Mouse (Mus musculus): ENCODE results near the gene Syt17. TPM values are rescaled to one million over a fixed set of nuclear protein-coding genes. Genes with fewer than 3 reads are reported as not detected.
A peak's percentile ranks its signal among the peaks of the same experiment; 100 is the strongest.

Syt17 gene
- total RNA-seq (2022) = 10 to 100 TPM; 35.8 to 48.1 (median 41.5) TPM

DNA sequence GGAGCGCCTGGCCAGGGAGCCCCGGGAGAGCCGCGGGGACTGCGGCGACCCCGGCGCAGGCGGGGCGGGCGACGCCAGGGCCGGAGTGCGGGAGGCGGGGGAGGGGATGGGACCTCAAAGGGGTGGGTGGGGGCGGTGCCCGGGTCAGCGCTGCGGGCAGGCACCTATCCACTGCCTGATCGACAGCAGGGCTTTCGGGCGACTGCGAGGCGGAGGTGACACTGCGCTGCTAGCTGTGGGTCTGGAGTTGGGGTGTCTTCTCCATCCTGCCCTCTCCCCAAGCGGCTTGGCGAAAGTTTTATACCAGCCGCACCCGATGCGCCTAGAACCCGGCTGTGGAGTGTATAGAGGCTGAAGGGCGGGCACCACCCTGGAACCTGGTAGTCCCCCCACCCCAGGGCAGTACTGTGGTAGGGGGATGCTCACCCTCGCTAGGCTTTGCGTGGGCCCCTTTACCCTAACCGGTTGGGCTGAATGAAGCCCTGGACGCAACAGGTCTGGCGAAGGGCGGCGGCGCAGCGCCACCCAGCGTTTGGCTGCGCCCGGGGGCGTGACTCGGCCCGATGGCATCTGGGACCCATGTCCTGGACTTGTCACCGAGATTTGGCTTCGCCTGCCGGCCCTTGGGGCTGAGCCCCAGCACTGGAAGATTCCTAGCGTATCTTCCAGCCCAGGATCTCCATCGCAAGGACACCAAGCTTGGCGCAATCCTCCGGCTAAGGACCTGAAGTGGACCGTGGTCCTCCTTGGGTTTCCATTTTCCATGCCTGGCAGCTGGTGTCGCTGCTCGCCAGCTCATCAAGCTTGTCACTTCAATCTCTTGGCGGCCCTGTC, at the start of gene Syt17:
TSS of gene Syt17 (minus strand) at position 89 of the 834 bp plus-strand sequence.
- DNase-seq (ENCODE audit: low spot score in 2 of 2) = peak in 1 of 2 experiments; percentile 51

- no peak for DNase-seq (ENCODE audit: low spot score in 2 of 2)
These were observed 47.0 kb upstream of the Syt17 start for GRCm38 (mm10) chr7:118494892-118495579.

- no peak for DNase-seq (ENCODE audit: low spot score in 2 of 2)
These were observed 45.9 kb upstream of the Syt17 start for GRCm38 (mm10) chr7:118493892-118494291.

GRCm38 (mm10) chr7:118491431-118492147, 43.6 kb upstream of the Syt17 start, which contains the start of gene Itpripl2:
Gene Itpripl2 (minus strand): TSS chr7:118491975.
- peak in 1 of 2 experiments; percentile 5 for DNase-seq (ENCODE audit: low spot score in 2 of 2)

DNA sequence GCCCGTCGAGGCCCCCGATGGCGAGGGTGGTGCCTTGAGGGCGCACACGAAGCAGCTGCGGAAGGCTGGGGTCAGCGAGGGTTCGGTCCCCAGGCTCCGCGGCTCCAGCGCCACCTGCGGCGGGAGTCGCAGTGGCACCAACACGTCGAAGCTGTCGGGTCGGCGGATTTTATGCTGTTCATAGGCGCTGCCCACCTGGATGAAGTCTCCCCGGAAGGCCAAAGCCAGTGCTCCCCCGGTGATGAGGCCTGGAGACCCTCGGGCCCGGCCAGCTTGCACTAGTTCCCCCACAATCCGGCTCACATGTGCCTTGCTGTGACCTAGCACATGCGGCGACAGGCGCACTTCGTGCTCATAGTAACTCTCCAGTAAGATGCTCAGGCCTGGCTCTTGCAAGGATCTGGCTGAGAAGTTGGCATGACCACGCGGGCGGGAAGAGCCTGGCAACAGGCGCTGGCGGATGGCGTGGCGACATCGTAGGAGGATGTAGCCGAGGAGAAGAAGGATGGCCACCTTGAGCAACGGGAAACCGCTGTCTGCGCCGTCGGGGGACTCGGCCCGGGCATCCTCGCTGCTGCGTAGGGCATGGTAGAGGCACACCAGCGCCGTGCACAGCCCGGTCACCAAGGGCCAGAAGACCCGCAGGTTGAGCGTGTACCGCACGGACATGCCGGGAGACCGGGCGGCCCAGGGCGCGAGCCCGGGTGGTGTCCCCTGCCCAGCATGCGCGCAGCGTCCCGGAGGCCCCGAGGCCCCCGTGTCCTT, 42.8 kb upstream of the Syt17 start:
- DNase-seq (ENCODE audit: low spot score in 2 of 2) = no peak

DNA sequence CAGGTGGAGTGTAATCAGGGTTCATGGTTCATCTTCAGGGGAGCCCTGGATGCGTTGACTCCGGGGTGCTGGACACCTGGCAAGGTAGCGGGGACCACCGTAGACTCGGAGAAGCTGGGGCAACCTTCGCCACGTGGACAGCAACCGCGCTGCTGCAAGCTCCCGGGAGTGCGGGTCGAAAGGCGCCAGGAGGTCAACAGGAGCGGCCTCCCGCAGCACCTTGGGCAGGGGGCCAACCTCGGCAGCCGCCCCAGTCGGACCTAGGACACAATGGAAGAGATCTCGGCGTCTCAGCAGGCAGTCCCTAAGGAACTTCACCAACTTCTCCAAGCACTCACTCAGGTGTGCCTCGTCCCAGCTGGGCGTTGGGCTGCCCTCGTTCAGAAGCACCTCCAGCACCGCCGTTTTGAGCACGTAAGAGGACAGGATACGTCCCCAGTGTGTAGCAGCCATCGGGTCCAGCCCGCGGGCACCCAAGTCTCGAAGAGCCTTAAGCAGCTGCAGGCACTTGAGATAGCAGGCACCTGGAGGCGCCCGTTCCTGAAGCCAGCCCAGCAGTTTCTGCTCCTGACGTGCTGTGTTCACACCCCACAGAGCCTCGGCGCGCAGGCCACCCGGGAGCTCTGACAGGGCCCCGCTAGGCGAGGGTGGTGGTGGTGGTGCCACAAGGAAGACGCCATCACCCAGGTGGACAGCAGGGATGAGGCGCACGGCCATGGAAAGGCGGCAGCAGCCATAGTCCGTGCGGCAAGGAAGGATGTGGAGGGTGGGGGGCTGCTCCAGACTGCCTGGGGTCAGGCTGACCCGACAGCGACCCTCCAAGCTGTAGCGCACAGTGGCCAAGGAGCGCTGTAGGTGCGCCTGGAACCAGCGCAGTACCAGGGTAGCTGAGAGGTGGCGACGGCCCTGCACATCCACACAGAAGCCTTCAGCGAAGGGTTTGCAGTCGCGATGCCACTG, 42.0 kb upstream of the Syt17 start:
- DNase-seq (ENCODE audit: low spot score in 2 of 2) = no peak

GRCm38 (mm10) chr7:118488060-118488664, 40.1 kb upstream of the Syt17 start:
- DNase-seq (ENCODE audit: low spot score in 2 of 2) = no peak

GRCm38 (mm10) chr7:118486917-118487316, 38.9 kb upstream of the Syt17 start:
- no peak for DNase-seq (ENCODE audit: low spot score in 2 of 2)

DNA sequence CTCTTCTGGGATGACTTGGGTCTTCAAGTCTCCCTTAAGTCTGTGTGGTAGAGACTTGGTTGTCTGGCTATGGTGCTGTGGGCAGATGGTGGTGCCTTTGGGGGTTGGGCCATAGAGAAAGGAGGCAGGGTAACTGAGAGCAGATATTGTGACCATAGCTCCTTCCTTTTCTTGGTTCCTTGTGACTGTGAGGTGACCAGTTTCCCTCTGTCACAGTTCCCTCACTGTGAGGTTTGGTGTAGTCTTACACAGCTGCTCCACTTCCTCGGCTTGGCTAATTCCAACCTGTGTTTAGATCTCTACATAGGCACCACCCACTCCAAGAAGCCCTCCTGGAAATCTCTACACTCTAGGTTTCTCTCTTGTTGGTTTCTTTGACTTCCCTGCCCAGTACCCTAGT, 36.0 kb upstream of the Syt17 start:
- no peak for DNase-seq (ENCODE audit: low spot score in 2 of 2)

DNA sequence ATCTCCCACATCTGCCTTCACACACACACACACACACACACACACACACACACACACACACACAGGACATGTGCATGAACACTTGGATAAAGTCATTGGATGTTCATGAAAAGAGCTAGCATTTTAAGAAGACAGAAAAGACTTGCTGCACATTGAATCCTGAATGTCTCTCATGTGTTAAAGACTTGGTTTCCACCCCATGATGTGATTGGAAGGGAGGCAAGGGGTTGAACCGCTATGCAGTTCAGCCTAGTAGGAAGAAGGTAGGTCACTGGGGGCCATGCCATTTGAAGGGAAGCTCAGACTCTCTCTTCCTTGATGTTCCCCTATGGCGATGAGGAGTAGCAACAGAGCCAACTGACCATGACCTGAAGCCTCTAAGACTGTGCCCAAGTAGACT, 34.0 kb upstream of the Syt17 start:
- no peak for DNase-seq (ENCODE audit: low spot score in 2 of 2)

GRCm38 (mm10) chr7:118481047-118481810, 33.2 kb upstream of the Syt17 start:
- DNase-seq (ENCODE audit: low spot score in 2 of 2) = no peak

GRCm38 (mm10) chr7:118480160-118480709, 32.2 kb upstream of the Syt17 start:
- no peak for DNase-seq (ENCODE audit: low spot score in 2 of 2)

DNA sequence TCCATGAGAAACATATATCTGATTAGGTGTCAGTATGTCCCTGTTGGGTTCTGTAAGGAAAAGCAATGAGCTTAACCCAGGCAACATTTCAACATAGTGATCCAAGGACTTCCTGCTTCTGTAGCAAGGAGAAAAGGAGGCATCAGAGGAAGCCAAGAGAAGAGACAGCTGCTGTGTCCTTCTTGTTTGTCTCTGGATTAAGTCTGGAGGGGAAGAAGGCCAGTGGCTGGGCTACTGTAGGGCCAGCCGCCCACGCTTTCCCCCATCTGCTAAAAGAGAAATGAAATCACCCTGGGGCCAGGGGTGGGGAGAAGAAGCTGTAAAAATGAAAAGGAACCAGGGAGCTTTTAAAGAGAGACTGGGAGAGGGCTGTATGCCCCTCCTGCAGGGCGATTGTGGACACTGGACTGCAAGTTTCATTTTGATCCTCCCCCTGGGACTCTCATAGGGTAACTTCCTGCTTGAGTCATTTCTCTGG, 30.9 kb upstream of the Syt17 start:
- no peak for DNase-seq (ENCODE audit: low spot score in 2 of 2)

DNA sequence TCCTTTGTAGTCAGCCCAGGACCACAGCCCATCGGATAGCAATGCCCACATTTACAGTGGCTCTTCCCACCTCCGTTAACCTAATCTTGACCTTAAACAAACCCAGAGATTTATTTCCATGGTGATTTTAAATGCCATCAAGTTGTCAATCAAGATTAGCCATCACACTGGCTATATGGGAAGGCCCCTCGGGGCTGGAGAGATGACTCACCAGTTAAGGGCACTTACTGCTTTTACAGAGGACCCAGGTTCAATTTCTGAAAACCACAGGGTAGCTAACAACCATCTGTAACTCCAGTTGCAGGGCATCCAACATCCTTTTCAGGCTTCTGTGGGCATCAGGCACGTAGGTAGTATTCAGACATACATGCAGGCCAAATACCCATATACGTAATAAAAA, 28.4 kb upstream of the Syt17 start:
- no peak for DNase-seq (ENCODE audit: low spot score in 2 of 2)

DNA sequence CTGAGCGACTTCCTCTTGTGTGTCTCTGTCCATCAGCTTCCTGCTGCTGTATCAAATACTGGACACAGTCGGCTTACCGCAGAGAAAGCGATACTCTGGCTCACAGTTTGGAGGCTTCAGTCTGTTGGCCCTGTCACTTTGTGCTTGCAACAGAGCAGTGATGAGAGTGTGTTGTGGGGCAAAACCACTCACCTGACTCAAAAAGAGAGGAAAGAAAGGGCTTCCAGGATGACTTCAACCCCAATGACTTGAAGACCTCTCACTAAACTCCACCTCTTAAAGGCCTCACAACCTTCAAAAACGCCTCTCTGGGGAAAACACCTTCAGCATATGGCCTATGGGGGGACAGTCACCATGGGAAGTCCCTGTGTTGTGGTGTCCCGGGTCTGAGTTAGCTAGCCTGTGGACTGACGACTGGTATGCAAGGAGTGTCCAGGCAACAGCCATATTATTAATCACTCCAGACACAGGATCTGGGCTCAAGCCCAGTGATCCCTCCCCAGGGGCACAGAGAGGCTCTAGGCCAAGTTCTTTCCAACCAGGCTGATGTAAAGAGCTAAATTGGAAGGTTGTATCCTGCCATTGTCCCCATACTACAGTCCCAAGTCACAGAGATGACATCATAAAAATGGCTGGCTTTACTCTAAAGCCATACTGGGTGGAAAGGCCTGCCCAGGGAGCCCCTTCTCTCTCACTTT, 27.1 kb upstream of the Syt17 start:
- DNase-seq (ENCODE audit: low spot score in 2 of 2) = no peak

DNA sequence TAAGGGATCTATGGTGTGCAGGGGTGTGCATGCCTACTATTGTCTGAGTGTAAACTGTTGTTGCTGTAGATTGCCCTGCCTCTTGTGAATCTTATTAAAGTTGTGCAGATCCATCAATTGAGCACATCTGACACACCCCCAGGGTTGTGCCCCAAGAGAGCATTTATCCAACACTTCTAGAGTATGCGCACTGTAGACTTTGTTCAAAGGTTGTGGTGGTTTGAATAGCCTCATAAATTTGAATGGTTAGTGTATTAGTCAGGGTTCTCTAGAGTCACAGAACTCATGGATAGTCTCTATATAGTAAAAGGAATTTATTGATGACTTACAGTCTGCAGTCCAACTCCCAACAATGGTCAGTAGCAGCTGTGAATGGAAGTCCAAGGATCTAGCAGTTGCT, 24.9 kb upstream of the Syt17 start:
- no peak for DNase-seq (ENCODE audit: low spot score in 2 of 2)

DNA sequence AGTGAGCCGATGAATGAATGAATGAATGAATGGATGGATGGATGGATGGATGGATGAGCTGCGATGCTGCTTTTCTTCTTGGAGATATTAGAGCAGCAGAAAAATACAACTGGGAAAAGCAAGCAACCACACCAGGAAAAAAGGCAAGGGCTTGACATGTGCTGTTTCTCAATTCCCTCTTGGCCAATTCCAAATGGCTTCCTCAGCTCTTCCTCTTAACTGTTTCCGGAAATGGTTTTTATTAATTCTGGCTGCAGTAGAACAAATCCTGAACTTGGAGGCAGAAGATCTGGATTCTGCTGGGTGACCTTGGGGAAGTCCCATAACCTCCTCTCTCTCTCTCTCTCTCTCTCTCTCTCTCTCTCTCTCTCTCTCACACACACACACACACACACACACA, 20.0 kb upstream of the Syt17 start:
- DNase-seq (ENCODE audit: low spot score in 2 of 2) = no peak

GRCm38 (mm10) chr7:118464432-118464831, 16.4 kb upstream of the Syt17 start:
- no peak for DNase-seq (ENCODE audit: low spot score in 2 of 2)

Data from left cerebral cortex, adult 8-10 months (tissue).